Mouse (Mus musculus): ENCODE data around the gene Cyb5r4. TPM values are rescaled to one million over a fixed set of nuclear protein-coding genes. Genes with fewer than 3 reads are reported as not detected.
A peak's percentile ranks its signal among the peaks of the same experiment; 100 is the strongest.
"Not testable (repeated sequence)": the region's sequence is repeated elsewhere in the genome, so short reads cannot be mapped to it uniquely, and the experiment has no call there.

Gene Cyb5r4
- 38.6 and 40.3 TPM in 2 replicates for polyA plus RNA-seq (2015; fragmentation: Nextera tagmentation; extraction: Ambion mirVana)

- under 1% methylated on average over 51 of the region's 52 CpGs for WGBS
- Histone ChIP-seq H3K36me3 (ENCODE audit: control insufficient read depth, insufficient read depth, low read length) (no peaks in the 10 kb centered on the region), H3K27me3 (ENCODE audit: control insufficient read depth, insufficient read depth, low read length) (no peaks in the 10 kb centered on the region), H3K4me2 (replicated peaks; ENCODE audit: low read depth) (peak within 1 kb of the TSS; percentile 60), H3K9me3 (ENCODE audit: control insufficient read depth, low read length) (no peaks in the 10 kb centered on the region), H3K9ac (ENCODE audit: low read length) (peak within 1 kb of the TSS; percentile 86), H3K4me1 (replicated peaks; ENCODE audit: control insufficient read depth, insufficient read depth) (no peaks in the 10 kb centered on the region), H3K27ac (replicated peaks) (peak within 1 kb of the TSS; percentile 88), H3K4me3 (ENCODE audit: low read depth, low read length) (peak within 1 kb of the TSS; percentile 86)
- no peak for TF ChIP-seq EP300 (optimal IDR thresholded peaks at IDR 0.05)
- no peak for TF ChIP-seq CTCF (IDR thresholded peaks at IDR 0.05; ENCODE audit: low read depth)
- DNase-seq (ENCODE audit: low spot score): peak; percentile 98
- peak; percentile 100 for ATAC-seq (ENCODE audit: low FRiP score, low TSS enrichment)
Observed at GRCm38 (mm10) chr9:87021778-87022523, at the start of gene Cyb5r4. Gene Cyb5r4, plus strand, starts transcription at chr9:87022014.

DNA sequence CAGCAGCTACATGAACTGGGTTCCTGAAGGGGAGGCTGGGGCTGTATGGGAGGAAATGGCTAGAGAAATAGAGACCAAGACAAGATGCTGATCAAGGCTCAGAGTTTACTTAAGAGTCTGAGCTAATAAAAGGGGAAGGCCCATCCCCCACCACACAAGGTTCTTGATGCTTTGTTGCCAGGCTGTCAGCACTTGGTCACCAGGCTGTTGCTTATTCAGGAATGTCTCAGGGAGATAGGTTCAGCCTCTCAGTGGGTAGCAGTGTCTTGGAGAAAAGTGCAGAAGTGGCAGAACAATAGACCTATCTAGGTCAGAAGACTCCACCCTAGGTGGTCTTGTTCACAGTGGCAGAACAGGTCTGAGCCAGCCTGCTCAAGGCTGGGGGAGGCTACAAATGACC lies 49.3 kb upstream of the Cyb5r4 start:
- not testable (repeated sequence) for DNase-seq (ENCODE audit: low spot score); H3K36me3 ChIP-seq (ENCODE audit: control insufficient read depth, insufficient read depth, low read length); H3K4me3 ChIP-seq (ENCODE audit: low read depth, low read length); H3K4me1 ChIP-seq (replicated peaks; ENCODE audit: control insufficient read depth, insufficient read depth); H3K4me2 ChIP-seq (replicated peaks; ENCODE audit: low read depth); H3K9me3 ChIP-seq (ENCODE audit: control insufficient read depth, low read length); H3K27me3 ChIP-seq (ENCODE audit: control insufficient read depth, insufficient read depth, low read length); ATAC-seq (ENCODE audit: low FRiP score, low TSS enrichment); H3K9ac ChIP-seq (ENCODE audit: low read length); H3K27ac ChIP-seq (replicated peaks)

GRCm38 (mm10) chr9:86973562-86973961 lies 48.3 kb upstream of the Cyb5r4 start:
- no peak overlapping the region for H3K27ac ChIP-seq (replicated peaks)
- TF ChIP-seq EP300 (optimal IDR thresholded peaks at IDR 0.05) (no peak), CTCF (IDR thresholded peaks at IDR 0.05; ENCODE audit: low read depth) (no peak)
- ATAC-seq (ENCODE audit: low FRiP score, low TSS enrichment): no peak
- H3K9ac ChIP-seq (ENCODE audit: low read length): no peak overlapping the region
- H3K27me3 ChIP-seq (ENCODE audit: control insufficient read depth, insufficient read depth, low read length): no peaks in the 10 kb centered on the region
- DNase-seq (ENCODE audit: low spot score): no peak
- 47% methylated on average over 4 of the region's 4 CpGs for WGBS
- no peaks in the 10 kb centered on the region for H3K9me3 ChIP-seq (ENCODE audit: control insufficient read depth, low read length)
- no peaks in the 10 kb centered on the region for H3K4me1 ChIP-seq (replicated peaks; ENCODE audit: control insufficient read depth, insufficient read depth)
- H3K36me3 ChIP-seq (ENCODE audit: control insufficient read depth, insufficient read depth, low read length): no peaks in the 10 kb centered on the region
- no peak overlapping the region for H3K4me2 ChIP-seq (replicated peaks; ENCODE audit: low read depth)
- no peak overlapping the region for H3K4me3 ChIP-seq (ENCODE audit: low read depth, low read length)

DNA sequence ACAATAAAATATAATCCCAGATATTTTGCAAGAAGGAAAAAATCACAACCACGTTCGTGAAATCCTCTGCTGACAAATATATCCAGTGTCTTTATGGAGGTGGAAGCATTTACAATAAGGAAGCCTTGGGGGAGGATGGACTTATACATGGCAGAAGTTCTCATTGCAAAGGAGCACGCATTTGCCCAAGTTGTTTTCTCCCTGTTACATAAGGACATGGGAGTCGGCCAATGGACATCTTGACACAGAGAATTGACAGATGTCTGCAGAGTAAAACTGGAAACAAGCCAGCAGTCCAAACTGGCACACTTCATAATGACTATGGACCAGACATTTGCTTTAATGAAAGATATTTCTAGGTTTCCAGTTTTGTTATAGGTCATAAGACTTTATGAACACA lies 44.9 kb upstream of the Cyb5r4 start:
- no peak overlapping the region for H3K4me3 ChIP-seq (ENCODE audit: low read depth, low read length)
- ATAC-seq (ENCODE audit: low FRiP score, low TSS enrichment) (no peak), DNase-seq (ENCODE audit: low spot score) (no peak)
- no peaks in the 10 kb centered on the region for H3K9me3 ChIP-seq (ENCODE audit: control insufficient read depth, low read length)
- H3K27me3 ChIP-seq (ENCODE audit: control insufficient read depth, insufficient read depth, low read length): no peaks in the 10 kb centered on the region
- H3K27ac ChIP-seq (replicated peaks): no peak overlapping the region
- 76% methylated on average over 4 of the region's 4 CpGs for WGBS
- H3K4me1 ChIP-seq (replicated peaks; ENCODE audit: control insufficient read depth, insufficient read depth): no peaks in the 10 kb centered on the region
- H3K4me2 ChIP-seq (replicated peaks; ENCODE audit: low read depth): no peak overlapping the region
- TF ChIP-seq EP300 (optimal IDR thresholded peaks at IDR 0.05): no peak
- no peak for TF ChIP-seq CTCF (IDR thresholded peaks at IDR 0.05; ENCODE audit: low read depth)
- H3K9ac ChIP-seq (ENCODE audit: low read length): no peak overlapping the region
- H3K36me3 ChIP-seq (ENCODE audit: control insufficient read depth, insufficient read depth, low read length): no peaks in the 10 kb centered on the region

GRCm38 (mm10) chr9:86978257-86978907 lies 43.4 kb upstream of the Cyb5r4 start:
- no peaks in the 10 kb centered on the region for H3K36me3 ChIP-seq (ENCODE audit: control insufficient read depth, insufficient read depth, low read length)
- TF ChIP-seq EP300 (optimal IDR thresholded peaks at IDR 0.05) (no peak), CTCF (IDR thresholded peaks at IDR 0.05; ENCODE audit: low read depth) (no peak)
- no peaks in the 10 kb centered on the region for H3K27me3 ChIP-seq (ENCODE audit: control insufficient read depth, insufficient read depth, low read length)
- H3K4me2 ChIP-seq (replicated peaks; ENCODE audit: low read depth): no peak overlapping the region
- H3K4me3 ChIP-seq (ENCODE audit: low read depth, low read length): no peak overlapping the region
- H3K9ac ChIP-seq (ENCODE audit: low read length): no peak overlapping the region
- H3K27ac ChIP-seq (replicated peaks): no peak overlapping the region
- H3K9me3 ChIP-seq (ENCODE audit: control insufficient read depth, low read length): no peaks in the 10 kb centered on the region
- no peaks in the 10 kb centered on the region for H3K4me1 ChIP-seq (replicated peaks; ENCODE audit: control insufficient read depth, insufficient read depth)
- ATAC-seq (ENCODE audit: low FRiP score, low TSS enrichment) (no peak), DNase-seq (ENCODE audit: low spot score) (no peak)
- 41% methylated on average over 7 of the region's 7 CpGs for WGBS

DNA sequence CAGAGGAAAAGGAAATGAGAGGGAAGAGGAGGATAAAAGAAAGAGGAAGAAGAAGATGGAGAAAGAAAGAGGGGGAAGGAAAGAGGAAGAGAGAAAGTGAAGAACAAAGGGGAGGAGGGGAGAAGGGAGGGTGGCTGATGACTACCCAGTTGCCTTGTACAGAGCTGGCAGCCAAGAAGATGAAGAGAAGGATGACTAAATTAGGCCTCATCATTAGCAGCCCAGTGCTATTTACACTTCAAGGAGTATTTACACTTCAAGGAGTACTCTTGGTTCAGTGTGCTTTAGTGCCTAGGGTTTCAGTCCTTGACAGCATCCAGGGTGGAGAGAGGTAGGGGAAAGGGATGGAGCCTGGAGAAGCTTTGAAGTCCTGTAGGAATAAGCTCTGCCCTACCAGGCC lies 41.8 kb upstream of the Cyb5r4 start:
- Histone ChIP-seq H3K4me1 (replicated peaks; ENCODE audit: control insufficient read depth, insufficient read depth) (no peaks in the 10 kb centered on the region), H3K9ac (ENCODE audit: low read length) (no peak overlapping the region), H3K27me3 (ENCODE audit: control insufficient read depth, insufficient read depth, low read length) (no peaks in the 10 kb centered on the region), H3K4me3 (ENCODE audit: low read depth, low read length) (no peak overlapping the region), H3K4me2 (replicated peaks; ENCODE audit: low read depth) (no peak overlapping the region), H3K9me3 (ENCODE audit: control insufficient read depth, low read length) (no peaks in the 10 kb centered on the region), H3K27ac (replicated peaks) (no peak overlapping the region), H3K36me3 (ENCODE audit: control insufficient read depth, insufficient read depth, low read length) (no peaks in the 10 kb centered on the region)
- TF ChIP-seq EP300 (optimal IDR thresholded peaks at IDR 0.05) (no peak), CTCF (IDR thresholded peaks at IDR 0.05; ENCODE audit: low read depth) (no peak)
- ATAC-seq (ENCODE audit: low FRiP score, low TSS enrichment): no peak
- DNase-seq (ENCODE audit: low spot score): no peak
